Mouse (Mus musculus): Measurements from ENCODE around the gene Tfam.

DNA sequence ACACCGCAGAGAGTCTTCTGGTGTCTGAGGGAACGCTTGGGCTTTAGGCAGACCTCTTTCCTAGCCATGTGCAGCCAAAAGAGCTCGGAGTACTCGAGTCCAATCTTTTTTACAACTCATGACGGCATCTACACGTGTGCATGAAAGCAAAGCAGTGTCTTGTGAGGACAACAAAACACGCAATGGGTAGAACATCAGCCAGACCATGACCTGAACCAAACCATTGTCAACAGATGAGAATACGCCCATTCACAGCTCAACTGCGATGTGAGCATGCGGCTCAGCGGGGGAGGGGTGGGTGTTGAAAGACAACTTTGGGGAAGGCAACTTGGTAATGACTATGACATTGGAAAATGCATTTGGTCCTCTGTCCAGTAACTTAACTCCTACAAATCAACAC, 29.4 kb upstream of the Tfam start:
- TF ChIP-seq CTCF (IDR thresholded peaks at IDR 0.05; ENCODE audit: extremely low read depth, insufficient read depth, low read length), result no peak
- TF ChIP-seq POLR2A (IDR thresholded peaks at IDR 0.05; ENCODE audit: extremely low read depth, insufficient read depth, low read length), result no peak

All from cortical plate, adult 2 months (tissue).